Mouse (Mus musculus): ENCODE data around the gene Vmn1r5.

DNA sequence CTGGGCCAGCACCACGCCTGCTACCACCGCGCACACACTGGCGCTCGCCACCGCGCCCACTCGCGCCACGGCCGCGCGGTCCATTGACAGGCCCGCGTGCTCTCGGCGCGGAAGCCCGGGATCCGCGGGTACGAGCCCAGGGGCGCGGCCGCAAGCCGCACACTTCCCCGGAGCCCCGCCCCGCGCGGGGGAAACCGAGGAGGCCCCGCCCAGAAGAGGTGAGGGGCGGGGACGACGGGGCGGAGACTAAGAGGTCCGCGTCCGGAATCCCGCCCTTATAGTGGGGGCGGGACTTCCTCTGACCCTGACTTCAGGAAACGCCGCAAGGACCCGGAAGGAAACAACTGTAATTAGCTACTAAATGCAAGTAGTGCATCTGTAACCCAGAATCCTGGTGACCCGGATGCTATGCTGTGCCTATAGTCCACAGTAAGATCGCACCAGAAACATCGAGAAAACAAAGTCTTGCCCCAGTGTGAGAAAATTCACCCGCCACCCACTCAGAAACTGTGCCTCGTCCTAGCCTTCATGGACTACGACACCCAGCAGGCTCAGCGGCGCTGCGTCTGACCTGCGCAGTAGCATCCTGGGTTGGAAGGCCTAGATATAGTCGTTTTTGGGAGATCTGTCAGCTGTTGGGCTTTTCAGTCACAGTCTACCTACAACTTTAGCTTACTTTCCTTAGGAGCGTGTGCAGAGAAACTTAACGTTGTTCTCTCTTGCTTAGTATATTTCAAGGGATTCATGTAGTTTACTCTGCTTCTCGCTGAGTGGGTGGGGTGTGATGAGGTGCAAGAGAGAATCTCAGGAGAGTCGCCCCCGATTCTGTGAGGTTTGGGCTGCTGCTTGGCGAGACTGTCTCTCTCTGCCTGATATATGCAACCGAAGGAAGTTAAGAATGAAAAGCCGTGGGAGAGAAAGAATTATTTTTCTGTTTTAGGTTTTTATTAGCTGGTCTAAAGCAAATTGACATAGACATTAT, 46.1 kb upstream of the Vmn1r5 start, which contains the start of the genes Nt5c3 and Vmn1r4:
- no peak for TF ChIP-seq GATA1 (IDR thresholded peaks at IDR 0.05; ENCODE audit: borderline replicate concordance, low read length)
- TF ChIP-seq FLI1 (IDR thresholded peaks at IDR 0.05; ENCODE audit: low read length) = peak; percentile 81
